Mouse (Mus musculus): ENCODE measurements at regions not wholly inside any gene's neighbourhood (a gene's known extent, or its start where the extent isn't known, plus 50 kb on each side); places are given as distances from the start of the nearest gene placed in this dataset.

GRCm38 (mm10) chr7:58557535-58557934 is 98.4 kb upstream of the Atp10a start:
- no peak for DNase-seq

DNA sequence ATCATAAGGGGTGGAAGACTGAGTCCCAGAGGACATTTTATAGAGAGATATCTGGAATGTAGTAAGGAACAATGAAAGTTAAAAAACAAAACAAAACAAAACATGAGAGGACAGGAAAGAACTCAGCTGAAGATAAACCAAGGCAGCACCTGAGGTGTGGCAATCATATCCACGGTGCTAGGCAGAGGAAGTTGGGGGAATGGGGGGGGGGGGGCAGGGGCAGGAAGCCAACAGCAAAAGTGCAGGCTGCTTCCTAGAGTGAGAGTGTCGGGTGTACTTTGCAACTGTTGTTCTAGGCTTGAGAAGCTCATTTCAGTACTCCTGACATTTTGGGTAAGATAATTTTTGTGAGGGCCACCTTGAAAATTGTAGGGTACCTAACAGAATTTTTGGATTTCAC is 87.2 kb upstream of the Atp10a start:
- no peak for DNase-seq

GRCm38 (mm10) chr7:58584241-58584820 is 71.6 kb upstream of the Atp10a start:
- DNase-seq = peak; percentile 6

- DNase-seq = no peak
These were observed 70.2 kb upstream of the Atp10a start for GRCm38 (mm10) chr7:58585626-58586256.

DNA sequence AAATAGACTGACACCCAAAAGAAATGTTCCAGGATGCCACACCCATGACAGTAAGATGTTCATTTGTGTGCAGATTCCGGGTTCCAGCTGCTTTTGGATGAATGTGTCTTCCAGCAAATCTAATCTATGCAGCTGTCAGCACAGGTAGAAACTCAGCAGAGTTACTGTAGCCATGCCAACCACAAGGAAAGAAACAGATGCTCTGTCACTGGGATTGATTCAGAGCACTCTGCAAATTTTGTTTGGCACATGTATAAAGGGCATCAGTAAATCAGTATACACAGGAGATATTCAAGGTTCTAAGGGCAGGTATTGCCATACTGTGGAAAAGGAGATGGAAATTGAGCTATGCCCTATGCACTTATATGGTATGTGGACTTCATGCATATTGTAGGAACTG is 60.0 kb upstream of the Atp10a start:
- DNase-seq = no peak

All from cerebellum, adult 11 months (tissue).